ENCODE assay signal across 20 mouse cellular contexts in genomic region chr3:27704641-27705040, GRCm38 (mm10). TPM values are rescaled to one million over a fixed set of nuclear protein-coding genes. Genes with fewer than 3 reads are reported as not detected.
DNase-seq lines count a peak whose midpoint lies in the region; ATAC-seq and TF ChIP-seq lines count a peak whose summit lies in the region.
"Had no signal": no experiment of that assay in that cellular context is flagged by ENCODE, and none has a peak within 500 bp of the region (broad histone marks: within the 10 kb centered on the region; RNA-seq: fewer than 3 reads in every experiment).

No protein-coding gene starts in this region.

- no peak overlapping the region for H3K4me3 ChIP-seq in heart, embryonic 10.5 days
- no peak overlapping the region for H3K4me3 ChIP-seq in heart, postnatal 0 days (ENCODE audit: low read depth, low read length)
- H3K4me3 ChIP-seq in lung, embryonic 16.5 days (ENCODE audit: low read length), result no peak overlapping the region
- no peak overlapping the region for H3K4me3 ChIP-seq in forebrain, embryonic 14.5 days (ENCODE audit: low read depth, low read length)
- H3K4me3 ChIP-seq: embryonic facial prominence, embryonic 13.5 days; forebrain, embryonic 12.5 days; heart, embryonic 15.5 days; hindbrain, embryonic 13.5 days had no signal

- H3K9ac ChIP-seq in heart, postnatal 0 days (replicated peaks; ENCODE audit: low read depth, low read length), result no peak overlapping the region
- no peak overlapping the region for H3K9ac ChIP-seq in lung, embryonic 16.5 days (ENCODE audit: low read length)
- no peak overlapping the region for H3K9ac ChIP-seq in forebrain, embryonic 14.5 days (ENCODE audit: low read length)
- H3K9ac ChIP-seq: embryonic facial prominence, embryonic 13.5 days; forebrain, embryonic 12.5 days; forebrain, postnatal 0 days; heart, embryonic 15.5 days; hindbrain, embryonic 13.5 days had no signal

- H3K36me3 ChIP-seq in heart, embryonic 10.5 days, result peaks cover 7% of the 10 kb centered on the region
- H3K36me3 ChIP-seq in heart, postnatal 0 days (replicated peaks; ENCODE audit: control insufficient read depth, insufficient read depth, low read length), result 0 out of 2 replicates have a peak, but pooled peaks cover 3% of the 10 kb centered on the region
- peaks cover 2% of the 10 kb centered on the region; the same call in 1 of the 2 replicates for H3K36me3 ChIP-seq in lung, embryonic 16.5 days (ENCODE audit: control insufficient read depth, insufficient read depth, low read length)
- H3K36me3 ChIP-seq in forebrain, embryonic 14.5 days (ENCODE audit: control insufficient read depth, insufficient read depth, low read length), result no peaks in the 10 kb centered on the region
- H3K36me3 ChIP-seq: forebrain, embryonic 12.5 days; heart, embryonic 15.5 days; hindbrain, embryonic 13.5 days had no signal

- TF ChIP-seq EP300 in heart, postnatal 0 days (IDR thresholded peaks at IDR 0.05; ENCODE audit: low read depth), result no peak

- ATAC-seq in heart, postnatal 0 days (ENCODE audit: insufficient read depth, low read depth), result no peak
- ATAC-seq in lung, embryonic 16.5 days (ENCODE audit: low read depth), result no peak
- ATAC-seq in forebrain, embryonic 14.5 days, result no peak
- ATAC-seq: forebrain, postnatal 0 days; hindbrain, postnatal 0 days; Patski had no signal

- no peaks in the 10 kb centered on the region for H3K9me3 ChIP-seq in heart, embryonic 10.5 days
- H3K9me3 ChIP-seq in heart, postnatal 0 days (replicated peaks; ENCODE audit: control insufficient read depth, low read length), result no peaks in the 10 kb centered on the region
- H3K9me3 ChIP-seq in lung, embryonic 16.5 days (ENCODE audit: control insufficient read depth, low read length), result no peaks in the 10 kb centered on the region
- H3K9me3 ChIP-seq in forebrain, embryonic 14.5 days (replicated peaks; ENCODE audit: control insufficient read depth, low read length), result no peaks in the 10 kb centered on the region
- H3K9me3 ChIP-seq: embryonic facial prominence, embryonic 13.5 days; forebrain, embryonic 12.5 days; heart, embryonic 15.5 days; hindbrain, embryonic 13.5 days had no signal

- no peaks in the 10 kb centered on the region for H3K27me3 ChIP-seq in heart, embryonic 10.5 days (ENCODE audit: insufficient read depth, poor library complexity, severe bottlenecking)
- H3K27me3 ChIP-seq in heart, postnatal 0 days (ENCODE audit: control insufficient read depth, insufficient read depth, low read length), result no peaks in the 10 kb centered on the region
- no peaks in the 10 kb centered on the region for H3K27me3 ChIP-seq in lung, embryonic 16.5 days (ENCODE audit: control insufficient read depth, insufficient read depth, low read depth, low read length)
- no peaks in the 10 kb centered on the region for H3K27me3 ChIP-seq in forebrain, embryonic 14.5 days (replicated peaks; ENCODE audit: control insufficient read depth, insufficient read depth, low read length)
- H3K27me3 ChIP-seq: embryonic facial prominence, embryonic 13.5 days; forebrain, embryonic 12.5 days; heart, embryonic 15.5 days; hindbrain, embryonic 13.5 days; Patski had no signal

- no peak overlapping the region for H3K4me2 ChIP-seq in heart, postnatal 0 days (ENCODE audit: low read depth, low read length)
- no peak overlapping the region for H3K4me2 ChIP-seq in lung, embryonic 16.5 days (ENCODE audit: low read depth, low read length)
- no peak overlapping the region for H3K4me2 ChIP-seq in forebrain, embryonic 14.5 days (ENCODE audit: low read length)
- H3K4me2 ChIP-seq: embryonic facial prominence, embryonic 13.5 days; forebrain, embryonic 12.5 days; heart, embryonic 15.5 days; hindbrain, embryonic 13.5 days had no signal

- 0 out of 2 replicates have a peak overlapping the region, but pooled peaks have one; percentile 36 for H3K27ac ChIP-seq in heart, embryonic 10.5 days
- peak overlapping the region; percentile 46 for H3K27ac ChIP-seq in heart, postnatal 0 days (ENCODE audit: low read depth)
- H3K27ac ChIP-seq in lung, embryonic 16.5 days (ENCODE audit: low read length), result peak overlapping the region; percentile 67
- no peak overlapping the region for H3K27ac ChIP-seq in forebrain, embryonic 14.5 days (ENCODE audit: low read depth, low read length)
- H3K27ac ChIP-seq: embryonic facial prominence, embryonic 13.5 days; forebrain, embryonic 12.5 days; hindbrain, embryonic 13.5 days; hindbrain, postnatal 0 days had no signal

- intact Hi-C loops in heart, postnatal 14 days (cut with DNase I), result loop anchor here (5.0 to 10.0 kb wide), 6 partner anchors 32 to 232 kb away; no protein-coding TSS in a partner anchor

- DNase-seq in heart, embryonic 10.5 days (ENCODE audit: low spot score), result no peak
- no peak for DNase-seq in heart, postnatal 14 days
- no peak for DNase-seq in heart, postnatal 0 days (ENCODE audit: low spot score)
- no peak for DNase-seq in heart, postnatal 4 days
- no peak for DNase-seq in lung, postnatal 25 days (ENCODE audit: low spot score)
- DNase-seq in forebrain, embryonic 14.5 days (ENCODE audit: low spot score), result no peak
- DNase-seq in ovary, postnatal 36 days (ENCODE audit: low spot score), result no peak
- DNase-seq: adrenal gland, postnatal 25 days; cerebellum, adult 18-20 months; cerebellum, adult 9-11 months; cerebellum, postnatal 36 days; forebrain, postnatal 0 days; gastrocnemius, postnatal 14 days had no signal

- peaks cover 57% of the 10 kb centered on the region for H3K4me1 ChIP-seq in heart, embryonic 10.5 days
- peaks cover 45% of the 10 kb centered on the region for H3K4me1 ChIP-seq in heart, postnatal 0 days (ENCODE audit: control insufficient read depth, insufficient read depth)
- H3K4me1 ChIP-seq in lung, embryonic 16.5 days (replicated peaks; ENCODE audit: control insufficient read depth, insufficient read depth, low read length), result peaks cover 41% of the 10 kb centered on the region
- H3K4me1 ChIP-seq in forebrain, embryonic 14.5 days (ENCODE audit: control insufficient read depth, insufficient read depth, low read length), result peaks cover 7% of the 10 kb centered on the region; the same call in 1 of the 2 replicates

- TF ChIP-seq CTCF in heart, postnatal 0 days (IDR thresholded peaks at IDR 0.05; ENCODE audit: low read depth), result no peak

- 73% methylated on average over 9 of the region's 9 CpGs for WGBS in heart, embryonic 10.5 days
- 64% methylated on average over 9 of the region's 9 CpGs for WGBS in heart, postnatal 0 days
- 69% methylated on average over 9 of the region's 9 CpGs for WGBS in lung, embryonic 16.5 days
- 85% methylated on average over 9 of the region's 9 CpGs for WGBS in forebrain, embryonic 14.5 days

RNA-seq across cellular contexts. Expression of gene Fndc3b, which starts 6.5 kb away (rescaled TPM):
- polyA plus RNA-seq in heart, embryonic 10.5 days (2016; fragmentation: Nextera tagmentation; extraction: Ambion mirVana), result 21.9 and 26.0 TPM in 2 replicates
- 10 to 100 TPM; 73.2 to 79.0 TPM for total RNA-seq in heart, postnatal 14 days (2021)
- 44.1 and 57.1 TPM in 2 replicates for total RNA-seq in heart, postnatal 0 days (2014; rRNA removed; ENCODE audit: low replicate concordance)
- polyA plus RNA-seq in heart, postnatal 0 days (2015; fragmentation: Nextera tagmentation; extraction: Ambion mirVana), result 13.8 and 16.4 TPM in 2 replicates
- total RNA-seq in heart, postnatal 4 days (2021), result 10 to 100 TPM; 83.4 to 89.7 TPM
- 36.3 and 36.9 TPM in 2 replicates for polyA plus RNA-seq in lung, embryonic 16.5 days (2015; fragmentation: Nextera tagmentation; extraction: Ambion mirVana)
- polyA plus RNA-seq in forebrain, embryonic 14.5 days (2014; fragmentation: Nextera tagmentation; extraction: Ambion mirVana), result 4.7 and 6.9 TPM in 2 replicates
